Mouse (Mus musculus): ENCODE measurements around the gene Hnf1b.

DNA sequence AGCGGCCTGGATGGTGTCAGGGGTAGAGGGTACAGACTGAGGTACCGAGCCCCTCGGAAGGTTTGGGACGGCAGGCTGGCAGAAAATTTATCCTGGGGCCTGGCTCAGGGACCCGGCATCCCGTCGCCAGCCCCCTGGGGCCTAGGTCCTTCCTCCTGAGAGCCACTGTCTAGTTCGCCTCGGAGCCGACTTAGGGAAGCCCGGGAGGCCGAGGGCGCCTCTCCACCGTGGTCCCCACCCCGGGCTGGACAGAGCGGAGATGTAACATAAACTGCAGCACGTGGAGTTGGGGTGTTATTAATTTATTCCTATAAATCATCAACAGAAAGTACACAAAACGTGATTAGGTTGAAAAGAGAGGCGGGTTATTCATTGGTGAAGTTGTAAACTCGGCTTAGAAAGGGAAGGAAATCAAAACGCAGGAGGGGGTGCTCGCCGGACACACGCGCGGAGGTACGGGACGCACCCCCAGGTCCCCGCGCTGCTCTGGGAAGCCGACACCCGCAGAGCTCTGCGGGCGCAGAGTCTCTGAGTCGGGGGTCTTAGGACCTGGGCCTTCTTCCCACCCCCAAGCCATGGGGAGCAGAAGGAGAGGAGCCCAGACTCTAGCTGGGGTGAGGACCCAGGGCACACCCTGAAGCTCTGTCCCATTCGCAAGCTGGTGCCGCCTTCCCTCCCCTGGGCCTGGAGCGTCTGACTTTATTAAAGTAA is 2.8 kb downstream of the Hnf1b start:
- TF ChIP-seq POLR2A (IDR thresholded peaks at IDR 0.05; ENCODE audit: insufficient read depth, low read depth, low read length): no peak
- no peak for TF ChIP-seq CTCF (IDR thresholded peaks at IDR 0.05)

Measured in heart, adult 2 months (tissue).